Mouse (Mus musculus): Measurements from ENCODE around the gene Gm28053.
A peak's percentile ranks its signal among the peaks of the same experiment; 100 is the strongest.

The Gm28053 gene

GRCm38 (mm10) chr6:48741273-48741672 lies 22.9 kb downstream of the Gm28053 start:
- DNase-seq (ENCODE audit: low read depth), result no peak

GRCm38 (mm10) chr6:48741711-48742206 lies 23.4 kb downstream of the Gm28053 start:
- no peak for DNase-seq (ENCODE audit: low read depth)

GRCm38 (mm10) chr6:48742422-48743351 lies 24.3 kb downstream of the Gm28053 start:
- DNase-seq (ENCODE audit: low read depth), result no peak

GRCm38 (mm10) chr6:48745490-48745889 lies 27.1 kb downstream of the Gm28053 start:
- no peak for DNase-seq (ENCODE audit: low read depth)

GRCm38 (mm10) chr6:48745959-48746889 lies 27.8 kb downstream of the Gm28053 start, which contains the start of gene Gimap5:
TSS of gene Gimap5 (plus strand) at chr6:48746197.
- peak; percentile 2 for DNase-seq (ENCODE audit: low read depth)

GRCm38 (mm10) chr6:48747091-48747966 lies 28.9 kb downstream of the Gm28053 start:
- no peak for DNase-seq (ENCODE audit: low read depth)

GRCm38 (mm10) chr6:48763567-48764270 lies 45.3 kb downstream of the Gm28053 start:
- no peak for DNase-seq (ENCODE audit: low read depth)

- DNase-seq (ENCODE audit: low read depth), result no peak
Measured at GRCm38 (mm10) chr6:48764496-48764895, 46.1 kb downstream of the Gm28053 start.

- no peak for DNase-seq (ENCODE audit: low read depth)
Measured at GRCm38 (mm10) chr6:48768178-48768869, 49.9 kb downstream of the Gm28053 start.

GRCm38 (mm10) chr6:48768933-48769332 lies 50.5 kb downstream of the Gm28053 start:
- no peak for DNase-seq (ENCODE audit: low read depth)

GRCm38 (mm10) chr6:48770696-48771095 lies 52.3 kb downstream of the Gm28053 start, which contains the start of gene Gimap3:
TSS of gene Gimap3 (minus strand) at chr6:48770851.
- no peak for DNase-seq (ENCODE audit: low read depth)

GRCm38 (mm10) chr6:48772030-48772429 lies 53.6 kb downstream of the Gm28053 start:
- no peak for DNase-seq (ENCODE audit: low read depth)

GRCm38 (mm10) chr6:48784406-48784805 lies 66.0 kb downstream of the Gm28053 start:
- DNase-seq (ENCODE audit: low read depth), result no peak

GRCm38 (mm10) chr6:48785189-48785588 lies 66.8 kb downstream of the Gm28053 start:
- DNase-seq (ENCODE audit: low read depth), result no peak

- DNase-seq (ENCODE audit: low read depth), result no peak
Measured at GRCm38 (mm10) chr6:48785601-48786000, 67.2 kb downstream of the Gm28053 start.

GRCm38 (mm10) chr6:48787867-48788266 lies 69.5 kb downstream of the Gm28053 start:
- DNase-seq (ENCODE audit: low read depth), result no peak

- no peak for DNase-seq (ENCODE audit: low read depth)
Measured at GRCm38 (mm10) chr6:48801897-48802296, 83.5 kb downstream of the Gm28053 start.
